Mouse (Mus musculus) embryonic facial prominence, embryonic 15.5 days (tissue): ENCODE data around the gene Kctd17. TPM values are rescaled to one million over a fixed set of nuclear protein-coding genes. Genes with fewer than 3 reads are reported as not detected.

Experiments
- ATAC-seq: fragments of 200-750 bp; cut with Nextera tagmentation; 2 replicates; pipeline ENCODE4 v1.8.0; 2017; ENCODE audit warnings: low read depth, moderate TSS enrichment; ENCODE audit not compliant: insufficient number of reproducible peaks, low FRiP score, low TSS enrichment
- H3K27ac ChIP-seq: fragments of 300-500 bp; sonication (generic); replicated peaks from 2 replicates; pipeline ENCODE4 v1.5.1; 2015; ENCODE audit warnings: mild to moderate bottlenecking, inconsistent platforms
- H3K27me3 ChIP-seq: fragments of 300-500 bp; sonication (generic); 2 replicates; pipeline ENCODE4 v1.6.1; 2015; ENCODE audit warnings: inconsistent platforms
- H3K36me3 ChIP-seq: fragments of 300-500 bp; sonication (generic); 2 replicates; pipeline ENCODE4 v1.6.1; 2015; ENCODE audit warnings: mild to moderate bottlenecking, inconsistent platforms
- H3K4me1 ChIP-seq: fragments of 300-500 bp; sonication (generic); 2 replicates; pipeline ENCODE4 v1.6.1; 2015; ENCODE audit warnings: inconsistent platforms
- H3K4me2 ChIP-seq: fragments of 300-500 bp; sonication (generic); replicated peaks from 2 replicates; pipeline ENCODE4 v1.6.1; 2015; ENCODE audit warnings: mild to moderate bottlenecking, inconsistent platforms
- H3K4me3 ChIP-seq: fragments of 300-500 bp; sonication (generic); replicated peaks from 2 replicates; pipeline ENCODE4 v1.5.1; 2015; ENCODE audit warnings: mild to moderate bottlenecking, inconsistent platforms
- H3K9ac ChIP-seq: fragments of 300-500 bp; sonication (generic); 2 replicates; pipeline ENCODE4 v1.6.1; 2015; ENCODE audit warnings: inconsistent platforms
- H3K9me3 ChIP-seq: fragments of 300-500 bp; sonication (generic); replicated peaks from 2 replicates; pipeline ENCODE4 v1.6.1; 2016; ENCODE audit warnings: inconsistent platforms
- WGBS: fragments of 180-500 bp; shearing (Covaris S2); methylation state at CpG from one replicate; pipeline ENCODE4 v1.1.7; 2015; 5-methylcytosine and 5-hydroxymethylcytosine counted together
- polyA plus RNA-seq: library from polyadenylated mRNA; unstranded; fragments of >200 nt; fragmentation: Nextera tagmentation; extraction: Ambion mirVana; gene quantifications from 2 replicates; pipeline ENCODE4 v1.2.1, GENCODE M21; 2015

Kctd17 gene
- polyA plus RNA-seq, 1 experiment from 2014 or later, result 59.0 TPM

GRCm38 (mm10) chr15:78483311-78483710 lies 54.9 kb downstream of the Kctd17 start:
- no peak for ATAC-seq
- no peak overlapping the region for H3K4me3 ChIP-seq
- H3K4me1 ChIP-seq, result no peaks in the 10 kb centered on the region
- no peaks in the 10 kb centered on the region for H3K9me3 ChIP-seq
- no peak overlapping the region for H3K4me2 ChIP-seq
- 0 out of 2 replicates have a peak, but pooled peaks cover 2% of the 10 kb centered on the region for H3K27me3 ChIP-seq
- H3K9ac ChIP-seq, result no peak overlapping the region
- no peak overlapping the region for H3K27ac ChIP-seq
- 66% methylated on average over 4 of the region's 4 CpGs for WGBS
- no peaks in the 10 kb centered on the region for H3K36me3 ChIP-seq

DNA sequence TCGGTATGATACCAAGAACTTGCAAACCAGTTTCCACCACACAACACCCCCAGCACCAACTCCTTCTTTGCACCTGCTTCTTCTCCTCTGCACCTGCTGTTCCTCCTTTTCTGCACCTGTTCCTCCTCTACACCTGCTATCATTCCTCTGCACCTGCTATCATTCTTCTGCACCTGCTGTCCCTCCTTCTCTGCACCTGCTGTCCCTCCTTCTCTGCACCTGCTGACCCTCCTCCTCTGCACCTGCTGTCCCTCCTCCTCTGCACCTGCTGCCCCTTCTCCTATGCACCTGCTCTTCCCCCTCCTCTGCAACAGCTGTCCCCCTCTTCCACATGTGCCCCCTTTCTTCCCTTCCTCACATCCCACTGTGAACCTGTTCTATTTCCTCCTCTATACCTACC lies 58.2 kb downstream of the Kctd17 start:
- H3K27me3 ChIP-seq, result 0 out of 2 replicates have a peak, but pooled peaks cover 2% of the 10 kb centered on the region
- H3K27ac ChIP-seq, result no peak overlapping the region
- no peaks in the 10 kb centered on the region for H3K36me3 ChIP-seq
- H3K4me1 ChIP-seq, result 0 out of 2 replicates have a peak, but pooled peaks cover 3% of the 10 kb centered on the region
- no peak for ATAC-seq
- no peak overlapping the region for H3K4me3 ChIP-seq
- no peak overlapping the region for H3K9ac ChIP-seq
- H3K4me2 ChIP-seq, result no peak overlapping the region
- 94% methylated on average over 1 of the region's 1 CpGs for WGBS
- no peaks in the 10 kb centered on the region for H3K9me3 ChIP-seq

GRCm38 (mm10) chr15:78487066-78487465 lies 58.7 kb downstream of the Kctd17 start:
- Histone ChIP-seq H3K4me1 (0 out of 2 replicates have a peak, but pooled peaks cover 3% of the 10 kb centered on the region), H3K27me3 (no peaks in the 10 kb centered on the region), H3K36me3 (no peaks in the 10 kb centered on the region), H3K9ac (no peak overlapping the region), H3K9me3 (no peaks in the 10 kb centered on the region), H3K27ac (no peak overlapping the region), H3K4me2 (no peak overlapping the region), H3K4me3 (no peak overlapping the region)
- no peak for ATAC-seq
- WGBS, result 60% methylated on average over 4 of the region's 4 CpGs

Other genes starting within 250 kb of the Kctd17 start
- not detected in 2 replicates for gene Pvalb, start 222.2 kb upstream of the Kctd17 start, polyA plus RNA-seq
- 4.7 and 6.2 TPM in 2 replicates for gene Ncf4, start 183.8 kb upstream of the Kctd17 start, polyA plus RNA-seq
- gene Csf2rb2, start 122.8 kb upstream of the Kctd17 start, polyA plus RNA-seq, result 1.2 and 1.5 TPM in 2 replicates
- 6.4 and 6.9 TPM in 2 replicates for gene Csf2rb, start 102.8 kb upstream of the Kctd17 start, polyA plus RNA-seq
- 0.83 TPM in 1 of 2 replicates, not detected in the other for gene Tex33, start 32.7 kb upstream of the Kctd17 start, polyA plus RNA-seq
- 49.1 and 68.9 TPM in 2 replicates for gene Tst, start 22.7 kb upstream of the Kctd17 start, polyA plus RNA-seq
- 2.8 and 4.1 TPM in 2 replicates for gene Mpst, start 22.1 kb upstream of the Kctd17 start, polyA plus RNA-seq
- 2.7 and 3.4 TPM in 2 replicates for gene Tmprss6, start 40.1 kb downstream of the Kctd17 start, polyA plus RNA-seq
- gene Il2rb, start 66.7 kb downstream of the Kctd17 start, polyA plus RNA-seq, result 0.24 and 0.41 TPM in 2 replicates
- gene C1qtnf6, start 102.9 kb downstream of the Kctd17 start, polyA plus RNA-seq, result 64.2 and 65.9 TPM in 2 replicates
- not detected in 2 replicates for gene Sstr3, start 116.1 kb downstream of the Kctd17 start, polyA plus RNA-seq
- 34.6 and 37.1 TPM in 2 replicates for gene Rac2, start 144.2 kb downstream of the Kctd17 start, polyA plus RNA-seq
- 13.8 and 14.3 TPM in 2 replicates for gene Cyth4, start 168.5 kb downstream of the Kctd17 start, polyA plus RNA-seq